Mouse (Mus musculus) neural tube, embryonic 15.5 days (tissue): Measurements from ENCODE around the gene Rtp3. TPM values are rescaled to one million over a fixed set of nuclear protein-coding genes. Genes with fewer than 3 reads are reported as not detected.

Experiments
- ATAC-seq: fragments of 200-750 bp; cut with Nextera tagmentation; 2 replicates; pipeline ENCODE4 v1.8.0; 2017; ENCODE audit warnings: mild to moderate bottlenecking, moderate TSS enrichment, moderate library complexity; ENCODE audit not compliant: low FRiP score
- H3K27ac ChIP-seq: fragments of 300-500 bp; sonication (generic); replicated peaks from 2 replicates; pipeline ENCODE4 v1.5.1; 2015; ENCODE audit warnings: mild to moderate bottlenecking, inconsistent platforms
- H3K27me3 ChIP-seq: fragments of 300-500 bp; sonication (generic); replicated peaks from 2 replicates; pipeline ENCODE4 v1.6.1; 2015; ENCODE audit warnings: inconsistent platforms
- H3K36me3 ChIP-seq: fragments of 300-500 bp; sonication (generic); 2 replicates; pipeline ENCODE4 v1.6.1; 2015; ENCODE audit warnings: inconsistent platforms
- H3K4me1 ChIP-seq: fragments of 300-500 bp; sonication (generic); 2 replicates; pipeline ENCODE4 v1.6.1; 2015; ENCODE audit warnings: inconsistent platforms
- H3K4me2 ChIP-seq: fragments of 300-500 bp; sonication (generic); 2 replicates; pipeline ENCODE4 v1.6.1; 2015; ENCODE audit warnings: inconsistent platforms, mild to moderate bottlenecking, moderate library complexity
- H3K4me3 ChIP-seq: fragments of 300-500 bp; sonication (generic); replicated peaks from 2 replicates; pipeline ENCODE4 v1.5.1; 2015; ENCODE audit warnings: mild to moderate bottlenecking, inconsistent platforms
- H3K9ac ChIP-seq: fragments of 300-500 bp; sonication (generic); replicated peaks from 2 replicates; pipeline ENCODE4 v1.6.1; 2015; ENCODE audit warnings: mild to moderate bottlenecking, inconsistent platforms
- H3K9me3 ChIP-seq: fragments of 300-500 bp; sonication (generic); replicated peaks from 2 replicates; pipeline ENCODE4 v1.6.1; 2016; ENCODE audit warnings: inconsistent platforms
- WGBS: fragments of 180-500 bp; shearing (Covaris S2); methylation state at CpG from one replicate; pipeline ENCODE4 v1.1.7; 2015; ENCODE audit warnings: mixed read lengths; 5-methylcytosine and 5-hydroxymethylcytosine counted together
- polyA plus RNA-seq: library from polyadenylated mRNA; unstranded; fragments of >200 nt; fragmentation: Nextera tagmentation; extraction: Ambion mirVana; gene quantifications from 2 replicates; pipeline ENCODE4 v1.2.1, GENCODE M21; 2015

Rtp3 gene
- polyA plus RNA-seq, 1 experiment from 2014 or later = 0.10 TPM

- H3K4me2 ChIP-seq = no peak overlapping the region
- WGBS = 56% methylated on average over 6 of the region's 6 CpGs
Measured at GRCm38 (mm10) chr9:110952398-110952797, 38.0 kb downstream of the Rtp3 start.

GRCm38 (mm10) chr9:110951866-110952265 lies 38.5 kb downstream of the Rtp3 start:
- Histone ChIP-seq H3K4me1 (peaks cover 12% of the 10 kb centered on the region), H3K4me2 (no peak overlapping the region), H3K9ac (no peak overlapping the region), H3K9me3 (no peaks in the 10 kb centered on the region), H3K4me3 (no peak overlapping the region), H3K36me3 (no peaks in the 10 kb centered on the region), H3K27me3 (0 out of 2 replicates have a peak, but pooled peaks cover 7% of the 10 kb centered on the region), H3K27ac (no peak overlapping the region)
- 95% methylated on average over 13 of the region's 13 CpGs for WGBS
- ATAC-seq = no peak

More at GRCm38 (mm10) chr9:110952398-110952797, 38.0 kb downstream of the Rtp3 start:
- H3K4me3 ChIP-seq = no peak overlapping the region
- no peak overlapping the region for H3K9ac ChIP-seq
- H3K9me3 ChIP-seq = no peaks in the 10 kb centered on the region
- no peak overlapping the region for H3K27ac ChIP-seq
- H3K4me1 ChIP-seq = peaks cover 12% of the 10 kb centered on the region
- no peaks in the 10 kb centered on the region for H3K36me3 ChIP-seq
- no peak for ATAC-seq
- H3K27me3 ChIP-seq = 0 out of 2 replicates have a peak, but pooled peaks cover 7% of the 10 kb centered on the region

GRCm38 (mm10) chr9:110951397-110951796 lies 39.0 kb downstream of the Rtp3 start, which contains the start of gene Lrrc2:
Gene Lrrc2, plus strand, starts transcription at chr9:110951545.
- H3K4me2 ChIP-seq = no peak within 1 kb of the TSS
- H3K9ac ChIP-seq = no peak within 1 kb of the TSS
- H3K36me3 ChIP-seq = no peaks in the 10 kb centered on the region
- 85% methylated on average over 11 of the region's 11 CpGs for WGBS
- H3K9me3 ChIP-seq = no peaks in the 10 kb centered on the region
- H3K27me3 ChIP-seq = peaks cover 9% of the 10 kb centered on the region; the same call in 1 of the 2 replicates
- no peak for ATAC-seq
- peaks cover 15% of the 10 kb centered on the region for H3K4me1 ChIP-seq
- no peak within 1 kb of the TSS for H3K27ac ChIP-seq
- no peak within 1 kb of the TSS for H3K4me3 ChIP-seq

- no peak for ATAC-seq
Measured at GRCm38 (mm10) chr9:110950109-110950508, 40.3 kb downstream of the Rtp3 start.

GRCm38 (mm10) chr9:110948813-110949310 lies 41.5 kb downstream of the Rtp3 start:
- peaks cover 19% of the 10 kb centered on the region; the same call in 1 of the 2 replicates for H3K27me3 ChIP-seq
- 67% methylated on average over 8 of the region's 8 CpGs for WGBS
- H3K27ac ChIP-seq = no peak overlapping the region

More at GRCm38 (mm10) chr9:110950109-110950508, 40.3 kb downstream of the Rtp3 start:
- Histone ChIP-seq H3K4me1 (peaks cover 20% of the 10 kb centered on the region), H3K36me3 (no peaks in the 10 kb centered on the region), H3K4me2 (no peak overlapping the region), H3K27ac (no peak overlapping the region), H3K9ac (no peak overlapping the region), H3K4me3 (no peak overlapping the region), H3K27me3 (peaks cover 9% of the 10 kb centered on the region; the same call in 1 of the 2 replicates), H3K9me3 (no peaks in the 10 kb centered on the region)
- WGBS = 97% methylated on average over 3 of the region's 3 CpGs

GRCm38 (mm10) chr9:110947900-110948299 lies 42.5 kb downstream of the Rtp3 start:
- Histone ChIP-seq H3K36me3 (no peaks in the 10 kb centered on the region), H3K27ac (no peak overlapping the region), H3K4me3 (no peak overlapping the region), H3K27me3 (peaks cover 19% of the 10 kb centered on the region; the same call in 1 of the 2 replicates), H3K9ac (no peak overlapping the region), H3K9me3 (no peaks in the 10 kb centered on the region), H3K4me1 (peaks cover 16% of the 10 kb centered on the region), H3K4me2 (no peak overlapping the region)
- no peak for ATAC-seq
- WGBS = 43% methylated on average over 6 of the region's 6 CpGs

More at GRCm38 (mm10) chr9:110948813-110949310, 41.5 kb downstream of the Rtp3 start:
- H3K4me3 ChIP-seq = no peak overlapping the region
- no peak for ATAC-seq
- no peak overlapping the region for H3K9ac ChIP-seq
- H3K36me3 ChIP-seq = no peaks in the 10 kb centered on the region
- H3K9me3 ChIP-seq = no peaks in the 10 kb centered on the region
- H3K4me1 ChIP-seq = peaks cover 21% of the 10 kb centered on the region
- no peak overlapping the region for H3K4me2 ChIP-seq

- H3K4me2 ChIP-seq = no peak overlapping the region
- 13% methylated on average over 6 of the region's 6 CpGs for WGBS
- no peak overlapping the region for H3K27ac ChIP-seq
- H3K27me3 ChIP-seq = peaks cover 18% of the 10 kb centered on the region; the same call in 1 of the 2 replicates
- peaks cover 13% of the 10 kb centered on the region for H3K4me1 ChIP-seq
- H3K36me3 ChIP-seq = no peaks in the 10 kb centered on the region
- no peak for ATAC-seq
- H3K9ac ChIP-seq = no peak overlapping the region
- no peak overlapping the region for H3K4me3 ChIP-seq
- no peaks in the 10 kb centered on the region for H3K9me3 ChIP-seq
Measured at GRCm38 (mm10) chr9:110947261-110947661, 43.1 kb downstream of the Rtp3 start.

GRCm38 (mm10) chr9:110946548-110947044 lies 43.8 kb downstream of the Rtp3 start:
- H3K9me3 ChIP-seq = no peaks in the 10 kb centered on the region
- H3K4me2 ChIP-seq = no peak overlapping the region
- no peak overlapping the region for H3K27ac ChIP-seq
- WGBS = 12% methylated on average over 20 of the region's 20 CpGs
- H3K4me3 ChIP-seq = no peak overlapping the region
- H3K9ac ChIP-seq = no peak overlapping the region
- peaks cover 17% of the 10 kb centered on the region; the same call in 1 of the 2 replicates for H3K27me3 ChIP-seq
- H3K36me3 ChIP-seq = no peaks in the 10 kb centered on the region
- ATAC-seq = no peak
- H3K4me1 ChIP-seq = peaks cover 13% of the 10 kb centered on the region

GRCm38 (mm10) chr9:110945926-110946325 lies 44.5 kb downstream of the Rtp3 start, which contains the start of gene Tdgf1:
Gene Tdgf1, minus strand, starts transcription at chr9:110946158.
- Histone ChIP-seq H3K9ac (no peak within 1 kb of the TSS), H3K27me3 (peaks cover 17% of the 10 kb centered on the region; the same call in 1 of the 2 replicates), H3K36me3 (no peaks in the 10 kb centered on the region), H3K27ac (no peak within 1 kb of the TSS), H3K4me3 (peak within 1 kb of the TSS; percentile 8; the same call in 1 of the 2 replicates), H3K4me2 (peak within 1 kb of the TSS; percentile 39), H3K4me1 (peaks cover 13% of the 10 kb centered on the region), H3K9me3 (no peaks in the 10 kb centered on the region)
- WGBS = 15% methylated on average over 11 of the region's 11 CpGs
- no peak for ATAC-seq

GRCm38 (mm10) chr9:110945343-110945742 lies 45.0 kb downstream of the Rtp3 start:
- Histone ChIP-seq H3K9me3 (no peaks in the 10 kb centered on the region), H3K27me3 (peaks cover 17% of the 10 kb centered on the region; the same call in 1 of the 2 replicates), H3K4me2 (peak overlapping the region; percentile 39), H3K36me3 (no peaks in the 10 kb centered on the region), H3K27ac (no peak overlapping the region), H3K9ac (no peak overlapping the region), H3K4me1 (peaks cover 13% of the 10 kb centered on the region), H3K4me3 (peak overlapping the region; percentile 8; the same call in 1 of the 2 replicates)
- 10% methylated on average over 18 of the region's 18 CpGs for WGBS
- ATAC-seq = peak; percentile 22; the same call in 1 of the 2 replicates

GRCm38 (mm10) chr9:110944265-110944664 lies 46.1 kb downstream of the Rtp3 start:
- 37% methylated on average over 13 of the region's 13 CpGs for WGBS
- Histone ChIP-seq H3K4me1 (peaks cover 13% of the 10 kb centered on the region), H3K9ac (no peak overlapping the region), H3K9me3 (no peaks in the 10 kb centered on the region), H3K27ac (no peak overlapping the region), H3K4me2 (0 out of 2 replicates have a peak overlapping the region, but pooled peaks have one; percentile 39), H3K4me3 (no peak overlapping the region), H3K36me3 (no peaks in the 10 kb centered on the region), H3K27me3 (peaks cover 17% of the 10 kb centered on the region; the same call in 1 of the 2 replicates)
- no peak for ATAC-seq
